ENCODE assay signal across 21 mouse cellular contexts in the genomic region with DNA sequence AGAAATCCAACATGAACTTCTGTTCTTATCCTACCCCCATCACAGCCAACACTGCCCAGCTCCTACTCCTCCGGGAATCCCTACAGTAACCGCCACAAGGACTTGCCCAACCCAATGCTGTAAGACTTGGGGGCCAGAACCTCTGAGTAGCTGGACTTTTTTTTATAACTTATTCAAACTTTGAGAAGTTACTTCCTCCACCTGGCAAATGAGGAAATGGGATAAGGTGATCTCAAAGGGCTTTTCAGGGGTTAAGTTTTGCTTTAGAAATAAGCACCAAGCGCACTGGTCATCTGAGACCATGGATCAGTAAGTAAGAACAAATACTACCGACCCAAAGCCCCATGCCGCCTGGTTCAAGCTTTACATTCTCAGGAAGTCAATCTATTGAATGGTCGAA.
"Had no signal": no experiment of that assay in that cellular context is flagged by ENCODE, and none has a peak within 500 bp of the region (broad histone marks: within the 10 kb centered on the region; RNA-seq: fewer than 3 reads in every experiment).

No protein-coding gene starts in this region.

- H3K9me3 ChIP-seq: heart, embryonic 10.5 days; heart, embryonic 12.5 days; hindbrain, embryonic 13.5 days; hindbrain, embryonic 15.5 days; limb, embryonic 13.5 days; limb, embryonic 15.5 days; liver, embryonic 12.5 days had no signal

- H3K4me1 ChIP-seq: liver, embryonic 12.5 days had no signal

- H3K36me3 ChIP-seq: heart, embryonic 10.5 days; heart, embryonic 12.5 days; hindbrain, embryonic 13.5 days; hindbrain, embryonic 15.5 days; limb, embryonic 13.5 days; limb, embryonic 15.5 days; liver, embryonic 12.5 days had no signal

- H3K27me3 ChIP-seq: heart, embryonic 12.5 days; hindbrain, embryonic 13.5 days; hindbrain, embryonic 15.5 days had no signal

- H3K4me2 ChIP-seq: heart, embryonic 12.5 days; hindbrain, embryonic 13.5 days; hindbrain, embryonic 15.5 days; limb, embryonic 13.5 days; limb, embryonic 15.5 days; liver, embryonic 12.5 days had no signal

- H3K9ac ChIP-seq: heart, embryonic 12.5 days; hindbrain, embryonic 13.5 days; hindbrain, embryonic 15.5 days; limb, embryonic 13.5 days; limb, embryonic 15.5 days; liver, embryonic 12.5 days; liver, embryonic 14.5 days had no signal

- DNase-seq: gastrocnemius, postnatal 10 days; gastrocnemius, postnatal 25 days; heart, adult 18-20 months; heart, postnatal 10 days; kidney, adult 18-20 months; kidney, adult 8-10 months; kidney, postnatal 10 days; kidney, postnatal 25 days; kidney, postnatal 4 days; left cerebral cortex, postnatal 4 days had no signal

- ATAC-seq: hindbrain, postnatal 0 days; intestine, embryonic 16.5 days; liver, embryonic 12.5 days had no signal

- H3K4me3 ChIP-seq: heart, embryonic 10.5 days; heart, embryonic 12.5 days; hindbrain, embryonic 13.5 days; hindbrain, embryonic 15.5 days; left cerebral cortex, adult 2 months; limb, embryonic 13.5 days; limb, embryonic 15.5 days; liver, embryonic 12.5 days had no signal

- H3K27ac ChIP-seq: heart, embryonic 10.5 days; hindbrain, embryonic 13.5 days; hindbrain, embryonic 15.5 days; hindbrain, postnatal 0 days; left cerebral cortex, adult 2 months; limb, embryonic 13.5 days; limb, embryonic 15.5 days; liver, embryonic 12.5 days; liver, embryonic 14.5 days had no signal
